Mouse (Mus musculus): ENCODE results near the gene Specc1l.

- TF ChIP-seq POLR2A (IDR thresholded peaks at IDR 0.05; ENCODE audit: extremely low read depth, insufficient read depth, low read length) (no peak), CTCF (IDR thresholded peaks at IDR 0.05; ENCODE audit: low read depth, low read length) (no peak)
These were observed 115.2 kb downstream of the Specc1l start for GRCm38 (mm10) chr10:75327081-75327480.

Measured in liver, adult 2 months (tissue).